In the genomic region with DNA sequence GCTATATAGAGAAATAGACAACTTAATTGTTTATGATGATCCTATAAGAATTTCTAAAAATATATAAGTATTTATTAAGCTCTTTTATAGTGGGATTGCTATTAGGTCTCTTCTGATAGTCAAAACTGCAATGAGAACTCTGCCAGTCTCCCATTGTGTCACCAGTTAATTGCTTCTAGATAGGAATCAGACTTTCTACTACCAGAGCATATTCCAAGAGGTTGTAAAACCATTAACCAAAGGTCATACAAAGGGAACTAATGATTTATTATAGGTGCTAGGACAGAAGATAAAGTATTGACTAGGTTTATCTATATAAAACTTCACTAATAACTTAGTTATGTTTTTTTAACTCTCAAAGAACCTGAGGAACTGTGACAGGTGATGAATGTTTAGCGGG, we compare ENCODE assay signal across 3 mouse cellular contexts. TPM values are rescaled to one million over a fixed set of nuclear protein-coding genes. Genes with fewer than 3 reads are reported as not detected.
ATAC-seq and TF ChIP-seq lines count a peak whose summit lies in the region.
"Not testable (repeated sequence)": the region's sequence is repeated elsewhere in the genome, so short reads cannot be mapped to it uniquely, and the experiment has no call there.

No protein-coding gene starts in this region.

- H3K27ac ChIP-seq in intestine, embryonic 15.5 days; intestine, embryonic 16.5 days (ENCODE audit: low read length); intestine, postnatal 0 days (ENCODE audit: low read depth, low read length): not testable (repeated sequence)

- H3K4me3 ChIP-seq in intestine, embryonic 15.5 days (replicated peaks); intestine, embryonic 16.5 days (ENCODE audit: low read length); intestine, postnatal 0 days (ENCODE audit: low read depth, low read length): not testable (repeated sequence)

- H3K9me3 ChIP-seq in intestine, embryonic 15.5 days; intestine, embryonic 16.5 days (ENCODE audit: control insufficient read depth, low read length); intestine, postnatal 0 days (ENCODE audit: control insufficient read depth): not testable (repeated sequence)

- not testable (repeated sequence) for H3K4me2 ChIP-seq in intestine, embryonic 15.5 days (replicated peaks); intestine, embryonic 16.5 days (ENCODE audit: low read depth, low read length); intestine, postnatal 0 days (replicated peaks; ENCODE audit: low read depth)

- WGBS in intestine, embryonic 15.5 days: 40% methylated on average over 1 of the region's 1 CpGs
- WGBS in intestine, embryonic 16.5 days: 67% methylated on average over 1 of the region's 1 CpGs
- 45% methylated on average over 1 of the region's 1 CpGs for WGBS in intestine, postnatal 0 days

- peak; percentile 73 for ATAC-seq in intestine, embryonic 15.5 days
- ATAC-seq in intestine, embryonic 16.5 days: peak; percentile 67; the same call in 1 of the 2 replicates
- peak; percentile 49; the same call in 1 of the 2 replicates for ATAC-seq in intestine, postnatal 0 days

- H3K36me3 ChIP-seq in intestine, embryonic 15.5 days; intestine, embryonic 16.5 days (ENCODE audit: control insufficient read depth, insufficient read depth, low read length); intestine, postnatal 0 days (ENCODE audit: control insufficient read depth, insufficient read depth): not testable (repeated sequence)

- not testable (repeated sequence) for TF ChIP-seq CTCF in intestine, postnatal 0 days (IDR thresholded peaks at IDR 0.05; ENCODE audit: low read depth)

- H3K9ac ChIP-seq in intestine, embryonic 15.5 days; intestine, embryonic 16.5 days (ENCODE audit: low read depth, low read length); intestine, postnatal 0 days (ENCODE audit: low read depth, low read length): not testable (repeated sequence)

- H3K27me3 ChIP-seq in intestine, embryonic 15.5 days (replicated peaks); intestine, embryonic 16.5 days (replicated peaks; ENCODE audit: control insufficient read depth, insufficient read depth, low read length); intestine, postnatal 0 days (replicated peaks; ENCODE audit: control insufficient read depth, insufficient read depth, low read length): not testable (repeated sequence)

- H3K4me1 ChIP-seq in intestine, embryonic 15.5 days (replicated peaks); intestine, embryonic 16.5 days (ENCODE audit: control insufficient read depth, insufficient read depth, low read length); intestine, postnatal 0 days (replicated peaks; ENCODE audit: control insufficient read depth, insufficient read depth, low read length): not testable (repeated sequence)

RNA-seq across cellular contexts. Expression of a gene that starts 44.3 kb away (rescaled TPM):
- 60.1 and 66.9 TPM in 2 replicates for polyA plus RNA-seq in intestine, embryonic 15.5 days (2015; fragmentation: Nextera tagmentation; extraction: Ambion mirVana)
- polyA plus RNA-seq in intestine, embryonic 16.5 days (2015; fragmentation: Nextera tagmentation; extraction: Ambion mirVana): 57.8 and 58.9 TPM in 2 replicates
- polyA plus RNA-seq in intestine, postnatal 0 days (2015; fragmentation: Nextera tagmentation; extraction: Ambion mirVana): 54.8 and 56.4 TPM in 2 replicates

RNA-seq across cellular contexts. Expression of a gene that starts 44.4 kb away (rescaled TPM):
- polyA plus RNA-seq in intestine, embryonic 15.5 days (2015; fragmentation: Nextera tagmentation; extraction: Ambion mirVana): 31.0 and 33.4 TPM in 2 replicates
- 26.3 and 26.4 TPM in 2 replicates for polyA plus RNA-seq in intestine, embryonic 16.5 days (2015; fragmentation: Nextera tagmentation; extraction: Ambion mirVana)
- 15.1 and 16.8 TPM in 2 replicates for polyA plus RNA-seq in intestine, postnatal 0 days (2015; fragmentation: Nextera tagmentation; extraction: Ambion mirVana)
